ENCODE assay signal across 10 mouse cellular contexts in the genomic region with DNA sequence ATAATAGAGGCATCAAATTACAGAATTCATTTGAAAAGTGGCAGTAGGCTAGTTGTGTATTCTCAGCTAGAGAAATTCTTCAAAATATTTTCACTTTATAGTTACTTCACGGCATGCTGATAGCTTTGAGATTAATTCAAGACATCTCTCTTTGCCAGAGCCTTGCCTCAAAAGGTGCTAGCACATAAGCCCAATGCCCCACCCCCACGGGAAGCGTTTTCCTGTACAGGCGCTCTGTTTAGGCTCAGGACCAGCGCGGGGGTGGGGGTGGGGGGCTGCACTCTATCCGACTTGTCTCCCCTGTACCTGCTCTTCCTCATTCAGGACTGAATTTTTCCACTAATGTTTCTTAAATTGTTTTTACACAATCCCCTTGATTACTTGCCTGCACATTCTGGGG. TPM values are rescaled to one million over a fixed set of nuclear protein-coding genes. Genes with fewer than 3 reads are reported as not detected.
DNase-seq lines count a peak whose midpoint lies in the region; ATAC-seq lines count a peak whose summit lies in the region.
"Had no signal": no experiment of that assay in that cellular context is flagged by ENCODE, and none has a peak within 500 bp of the region (broad histone marks: within the 10 kb centered on the region; RNA-seq: fewer than 3 reads in every experiment).

No protein-coding gene starts in this region.

- no peak overlapping the region for H3K9ac ChIP-seq in forebrain, embryonic 11.5 days (ENCODE audit: low read length)
- no peak overlapping the region for H3K9ac ChIP-seq in limb, embryonic 11.5 days (ENCODE audit: low read length)

- 1% methylated on average over 7 of the region's 7 CpGs for WGBS in forebrain, embryonic 11.5 days
- 0% methylated on average over 7 of the region's 7 CpGs for WGBS in limb, embryonic 11.5 days

- intact Hi-C loops in left cerebral cortex, postnatal 4 days (cut with DNase I): loop anchor here (10.0 kb wide), 1 partner anchor 337 kb away; no protein-coding TSS in a partner anchor

- peak overlapping the region; percentile 100 for H3K4me2 ChIP-seq in forebrain, embryonic 11.5 days (ENCODE audit: low read depth, low read length, severe bottlenecking)
- peak overlapping the region; percentile 100 for H3K4me2 ChIP-seq in limb, embryonic 11.5 days (ENCODE audit: low read depth, severe bottlenecking)

- H3K9me3 ChIP-seq in forebrain, embryonic 11.5 days (ENCODE audit: control insufficient read depth, low read length): no peaks in the 10 kb centered on the region
- no peaks in the 10 kb centered on the region for H3K9me3 ChIP-seq in limb, embryonic 11.5 days (ENCODE audit: control insufficient read depth, low read length)

- peaks cover 37% of the 10 kb centered on the region for H3K27me3 ChIP-seq in forebrain, embryonic 11.5 days (ENCODE audit: control insufficient read depth, insufficient read depth, low read length)
- H3K27me3 ChIP-seq in limb, embryonic 11.5 days (ENCODE audit: control insufficient read depth, insufficient read depth, low read length): peaks cover 21% of the 10 kb centered on the region

- H3K36me3 ChIP-seq in forebrain, embryonic 11.5 days (ENCODE audit: control insufficient read depth, insufficient read depth, low read length): no peaks in the 10 kb centered on the region
- H3K36me3 ChIP-seq in limb, embryonic 11.5 days (ENCODE audit: control insufficient read depth, insufficient read depth, low read length): no peaks in the 10 kb centered on the region

- no peak for ATAC-seq in forebrain, embryonic 11.5 days (replicated peaks; ENCODE audit: low FRiP score)
- no peak for ATAC-seq in limb, embryonic 11.5 days (ENCODE audit: insufficient number of reproducible peaks, low FRiP score, low TSS enrichment, low read depth)

- no peak overlapping the region for H3K27ac ChIP-seq in forebrain, embryonic 11.5 days (ENCODE audit: low read depth, low read length)
- H3K27ac ChIP-seq in limb, embryonic 11.5 days (replicated peaks; ENCODE audit: low read depth, low read length): no peak overlapping the region

- DNase-seq in left cerebral cortex, postnatal 4 days: peak; percentile 33
- DNase-seq in left cerebral cortex, adult 11 months (ENCODE audit: low spot score): no peak
- DNase-seq in forebrain, embryonic 11.5 days (ENCODE audit: low spot score): no peak
- peak; percentile 33 for DNase-seq in limb, embryonic 11.5 days (ENCODE audit: low spot score)
- peak; percentile 27 for DNase-seq in yolk sac, embryonic 10.5 days (ENCODE audit: low spot score)
- DNase-seq in thymus, postnatal 25 days: no peak
- DNase-seq in spleen, adult 18-20 months: no peak
- DNase-seq: thymus, adult 2 months had no signal

- H3K4me3 ChIP-seq in forebrain, embryonic 11.5 days (ENCODE audit: low read depth, low read length): no peak overlapping the region
- H3K4me3 ChIP-seq in limb, embryonic 11.5 days (ENCODE audit: low read depth, low read length): 0 out of 2 replicates have a peak overlapping the region, but pooled peaks have one; percentile 57
- H3K4me3 ChIP-seq: megakaryocyte, embryonic 14.5 days had no signal

- H3K4me1 ChIP-seq in forebrain, embryonic 11.5 days (replicated peaks; ENCODE audit: control insufficient read depth, insufficient read depth, low read length): peaks cover 15% of the 10 kb centered on the region; the same call in 1 of the 2 replicates
- H3K4me1 ChIP-seq in limb, embryonic 11.5 days (ENCODE audit: control insufficient read depth, insufficient read depth, low read length): peaks cover 12% of the 10 kb centered on the region

RNA-seq across cellular contexts. Expression of gene Sgpp2, which starts 1.3 kb away (rescaled TPM):
- under 1 TPM; 0.38 to 0.64 TPM for total RNA-seq in left cerebral cortex, postnatal 4 days (2021)
- 1.5 and 3.2 TPM in 2 replicates for polyA plus RNA-seq in forebrain, embryonic 11.5 days (2014; fragmentation: Nextera tagmentation; extraction: Ambion mirVana)
- 0.65 and 1.4 TPM in 2 replicates for polyA plus RNA-seq in limb, embryonic 11.5 days (2014; fragmentation: Nextera tagmentation; extraction: Ambion mirVana)
- total RNA-seq: gastrocnemius, postnatal 10 days had no signal

Comparison
In these comparisons a context has a peak if more than half of its experiments do, and no peak if none do; other contexts are left out.
1. DNase-seq: peak in left cerebral cortex, postnatal 4 days (single experiment), limb, embryonic 11.5 days (single experiment) and yolk sac, embryonic 10.5 days (single experiment); none in left cerebral cortex, adult 11 months (single experiment), forebrain, embryonic 11.5 days (single experiment), thymus, postnatal 25 days (single experiment) and spleen, adult 18-20 months (0 of 2).